Mouse (Mus musculus) erythroblast, embryonic 14.5 days (primary cell): ENCODE data around the gene Tcf7l1. TPM values are rescaled to one million over a fixed set of nuclear protein-coding genes. Genes with fewer than 3 reads are reported as not detected.

Experiments used
- H3K27me3 ChIP-seq: 2 replicates; pipeline ENCODE4 v1.6.1; 2012; ENCODE audit warnings: inconsistent platforms; ENCODE audit not compliant: control insufficient read depth
- H3K36me3 ChIP-seq: 2 replicates; pipeline ENCODE4 v1.6.1; 2012; ENCODE audit warnings: mild to moderate bottlenecking, inconsistent platforms; ENCODE audit not compliant: control insufficient read depth
- H3K4me1 ChIP-seq: 2 replicates; pipeline ENCODE4 v1.6.1; 2012; ENCODE audit warnings: inconsistent platforms; ENCODE audit not compliant: control insufficient read depth
- H3K4me3 ChIP-seq: replicated peaks from 2 replicates; pipeline ENCODE3; 2012; ENCODE audit warnings: moderate library complexity, mild to moderate bottlenecking, inconsistent platforms
- H3K9me3 ChIP-seq: 2 replicates; pipeline ENCODE4 v1.6.1; 2012; ENCODE audit warnings: low read length, inconsistent platforms, mixed read lengths; ENCODE audit not compliant: control insufficient read depth
- GATA1 ChIP-seq: IDR thresholded peaks from 2 replicates; pipeline ENCODE4 v1.6.1; 2012; ENCODE audit warnings: low read length, inconsistent platforms, mixed read lengths
- TAL1 ChIP-seq: IDR thresholded peaks from 3 replicates; pipeline ENCODE4 v1.6.1; 2012; ENCODE audit warnings: low read length, inconsistent platforms, mixed read lengths
- polyA plus RNA-seq: library from polyadenylated mRNA; stranded (reverse); fragments of >175 nt; gene quantifications from 2 replicates; pipeline ENCODE4 v1.2.3, GENCODE M21; 2012

Tcf7l1 gene
- polyA plus RNA-seq, 1 experiment: 0.10 TPM

DNA sequence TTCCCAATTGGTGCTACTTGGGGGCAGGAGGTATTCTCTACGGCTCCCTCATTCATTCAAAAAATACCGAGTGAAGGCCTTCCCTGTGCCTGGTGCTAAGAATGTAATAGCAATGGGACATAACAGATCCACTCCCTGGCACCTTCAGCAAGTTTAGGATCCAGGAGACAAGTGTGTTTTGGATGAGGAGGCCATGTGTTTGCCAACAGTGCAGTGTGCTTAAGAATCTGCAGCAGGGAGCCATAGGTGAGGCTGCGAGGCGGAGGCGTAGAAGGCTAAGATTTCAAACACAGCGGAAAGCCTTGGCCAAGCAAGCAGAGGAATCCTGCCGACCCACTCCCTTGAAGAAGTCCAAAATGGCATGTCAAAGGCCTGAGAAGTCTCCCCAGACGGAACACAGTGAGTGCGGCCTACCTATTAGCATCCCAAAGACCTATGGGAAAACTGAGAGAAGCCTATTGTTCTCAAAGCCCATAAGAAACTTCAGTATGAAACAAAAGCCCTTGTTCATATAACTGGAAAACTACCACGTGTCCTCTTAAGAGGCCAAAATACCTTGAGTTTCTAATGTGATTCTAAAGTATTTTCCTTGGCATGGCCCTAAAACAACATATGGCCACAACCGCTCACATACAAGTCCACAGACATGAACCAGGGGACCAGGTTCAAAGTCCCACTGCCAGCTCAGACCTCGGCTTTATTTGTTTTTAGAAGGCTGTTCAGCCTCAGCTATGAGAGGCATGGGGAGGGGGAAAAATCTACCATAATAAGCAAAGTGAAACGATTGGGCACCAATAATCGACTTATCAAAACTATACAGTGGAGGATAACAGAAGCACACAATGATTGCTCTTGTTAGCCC, 18.9 kb downstream of the Tcf7l1 start:
- no peak for TF ChIP-seq TAL1
- no peak for TF ChIP-seq GATA1
- no peaks in the 10 kb centered on the region; the same call in 1 of the 2 replicates for H3K36me3 ChIP-seq
- no peaks in the 10 kb centered on the region for H3K27me3 ChIP-seq
- no peaks in the 10 kb centered on the region for H3K9me3 ChIP-seq
- H3K4me3 ChIP-seq: no peak overlapping the region
- H3K4me1 ChIP-seq: no peaks in the 10 kb centered on the region

DNA sequence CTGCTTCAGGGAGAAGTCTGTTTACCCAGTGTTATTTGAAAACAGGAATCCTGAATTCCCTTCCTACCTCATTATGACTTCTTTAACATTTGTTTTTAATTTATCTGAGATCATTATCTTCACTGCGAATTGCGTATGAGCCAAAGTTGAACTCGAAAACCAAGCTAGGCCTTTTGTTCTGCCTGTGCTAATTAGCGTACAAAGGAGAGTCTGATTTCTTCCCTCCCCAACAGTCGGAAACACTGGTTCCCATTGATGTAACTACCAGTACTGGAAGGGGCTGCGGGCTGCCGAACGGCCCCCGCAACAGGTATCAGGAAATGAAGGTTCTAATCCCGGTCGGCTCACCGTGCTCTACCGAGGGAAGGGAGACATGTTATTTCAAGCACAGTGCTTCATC, 19.7 kb downstream of the Tcf7l1 start:
- Histone ChIP-seq H3K4me1 (no peaks in the 10 kb centered on the region), H3K4me3 (no peak overlapping the region), H3K36me3 (no peaks in the 10 kb centered on the region; the same call in 1 of the 2 replicates), H3K27me3 (no peaks in the 10 kb centered on the region), H3K9me3 (no peaks in the 10 kb centered on the region)
- TF ChIP-seq TAL1: no peak
- TF ChIP-seq GATA1: no peak

DNA sequence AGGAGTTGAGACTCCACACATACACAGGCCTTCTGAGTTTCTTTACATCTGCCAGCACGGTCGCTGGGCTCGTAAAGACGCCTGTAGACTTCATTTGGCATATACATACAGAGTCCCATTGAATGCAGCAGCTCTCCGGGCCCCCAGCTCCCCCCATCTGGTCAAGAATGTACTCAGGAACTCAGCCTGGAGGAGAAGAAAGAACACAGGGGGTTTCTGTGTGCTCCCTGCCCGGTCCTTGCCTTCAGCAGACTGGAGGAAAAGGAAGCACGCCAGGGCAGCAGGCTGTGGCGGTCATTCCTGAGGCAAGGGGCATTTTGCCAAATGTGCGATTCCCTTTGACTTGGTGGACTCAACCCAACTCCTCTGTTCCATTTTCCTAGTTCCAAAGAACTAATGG, 20.2 kb downstream of the Tcf7l1 start:
- Histone ChIP-seq H3K36me3 (no peaks in the 10 kb centered on the region; the same call in 1 of the 2 replicates), H3K9me3 (no peaks in the 10 kb centered on the region), H3K4me3 (no peak overlapping the region), H3K27me3 (no peaks in the 10 kb centered on the region), H3K4me1 (no peaks in the 10 kb centered on the region)
- TF ChIP-seq GATA1 (no peak), TAL1 (no peak)

DNA sequence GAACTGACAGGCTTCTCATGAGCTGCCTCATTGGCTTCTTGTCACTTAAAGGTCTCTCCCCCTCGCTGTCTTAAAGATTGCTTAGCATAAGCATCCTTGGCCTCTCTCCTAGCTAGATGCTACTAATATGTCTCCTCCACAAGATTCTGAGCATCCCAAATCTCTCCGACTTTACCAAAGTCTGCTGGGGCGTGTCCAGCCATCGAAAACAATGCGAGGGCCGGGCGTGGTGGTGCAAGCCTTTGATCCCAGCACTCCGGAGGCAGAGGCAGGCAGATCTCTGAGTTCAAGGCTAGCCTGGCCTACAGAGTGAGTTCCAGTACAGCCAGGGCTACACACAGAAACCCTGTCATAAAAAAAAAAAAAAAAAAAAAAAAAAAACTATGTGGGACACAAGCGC, 21.0 kb downstream of the Tcf7l1 start:
- H3K36me3 ChIP-seq: no peaks in the 10 kb centered on the region; the same call in 1 of the 2 replicates
- no peak overlapping the region for H3K4me3 ChIP-seq
- H3K27me3 ChIP-seq: no peaks in the 10 kb centered on the region
- TF ChIP-seq GATA1: no peak
- no peak for TF ChIP-seq TAL1
- H3K4me1 ChIP-seq: no peaks in the 10 kb centered on the region
- H3K9me3 ChIP-seq: no peaks in the 10 kb centered on the region

DNA sequence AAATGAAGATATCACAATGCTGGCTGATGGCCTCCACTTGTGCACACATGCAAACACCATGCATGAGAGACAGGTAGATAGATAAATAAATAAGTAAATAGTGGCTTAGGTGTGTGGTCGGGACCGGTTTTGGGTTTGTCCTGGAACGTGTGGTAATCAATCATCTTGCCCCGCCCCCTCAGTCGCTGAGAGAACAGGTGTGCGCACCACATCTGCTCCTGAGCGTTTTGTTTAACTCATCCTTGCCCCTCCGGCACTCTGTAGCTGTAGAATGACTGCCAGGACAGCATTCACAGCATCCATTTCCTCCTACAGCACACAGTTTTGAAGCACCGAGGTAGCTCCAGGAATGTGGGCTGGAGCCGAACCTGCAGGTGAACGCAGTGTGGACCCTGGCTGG, 25.4 kb downstream of the Tcf7l1 start:
- H3K36me3 ChIP-seq: no peaks in the 10 kb centered on the region; the same call in 1 of the 2 replicates
- H3K4me3 ChIP-seq: no peak overlapping the region
- TF ChIP-seq TAL1 (no peak), GATA1 (no peak)
- no peaks in the 10 kb centered on the region for H3K9me3 ChIP-seq
- no peaks in the 10 kb centered on the region for H3K4me1 ChIP-seq
- H3K27me3 ChIP-seq: no peaks in the 10 kb centered on the region

DNA sequence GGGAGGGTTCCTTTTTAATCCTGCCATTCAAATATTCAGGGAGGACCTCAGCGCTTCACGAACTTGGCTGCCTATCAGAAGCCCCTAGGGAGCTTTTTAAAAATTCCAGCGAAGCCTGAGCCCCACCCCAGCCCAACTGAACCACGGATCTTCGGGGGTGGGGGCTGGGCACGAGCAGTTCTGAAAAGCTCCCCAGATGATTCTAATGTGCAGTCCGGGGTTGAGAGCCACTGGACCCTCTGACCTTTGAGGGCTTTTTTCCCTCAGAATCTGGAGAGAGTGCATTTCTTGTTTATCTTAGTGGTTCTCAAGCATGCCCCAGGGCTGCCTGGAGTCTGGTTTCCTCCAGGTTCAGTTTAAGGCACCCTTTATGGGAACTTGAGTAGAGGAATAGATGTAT, 27.4 kb downstream of the Tcf7l1 start:
- TF ChIP-seq TAL1 (no peak), GATA1 (no peak)
- Histone ChIP-seq H3K9me3 (no peaks in the 10 kb centered on the region), H3K36me3 (no peaks in the 10 kb centered on the region; the same call in 1 of the 2 replicates), H3K4me1 (no peaks in the 10 kb centered on the region), H3K27me3 (no peaks in the 10 kb centered on the region), H3K4me3 (no peak overlapping the region)

DNA sequence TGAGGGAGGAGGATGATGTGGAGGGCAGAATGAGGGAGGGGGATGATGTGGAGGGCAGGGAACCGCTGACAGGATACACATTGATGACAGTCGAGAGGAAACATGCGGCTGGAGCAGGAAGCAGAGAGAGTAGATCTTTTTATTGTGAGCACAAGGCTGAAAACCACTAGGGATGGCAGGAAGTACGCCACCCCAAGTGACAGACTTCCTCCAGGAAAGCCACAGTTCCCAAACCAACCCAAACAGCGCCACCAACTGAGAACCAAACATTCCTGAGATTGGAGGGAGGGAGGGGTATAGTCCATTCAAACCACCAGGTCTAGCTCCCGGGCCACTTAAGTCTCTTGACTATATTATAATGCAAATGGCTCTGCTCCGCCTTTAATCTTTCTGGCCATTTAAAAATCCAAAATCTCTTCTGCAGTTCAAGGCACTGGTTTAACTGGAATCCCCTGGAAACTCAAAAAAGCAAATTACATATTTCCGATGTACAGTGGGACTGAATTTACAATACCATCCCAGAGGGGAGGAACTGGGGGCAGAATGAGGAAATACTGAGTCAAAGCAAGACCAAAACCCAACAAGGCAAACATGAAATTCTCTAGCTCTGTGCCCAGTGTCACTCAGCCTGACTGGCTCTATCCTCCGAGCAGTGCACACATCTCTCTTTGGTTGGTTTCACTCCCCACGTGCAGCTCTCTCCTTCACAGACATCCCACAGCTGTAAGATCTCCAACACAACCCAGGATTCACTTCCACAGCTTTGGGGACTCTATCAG, 30.6 kb downstream of the Tcf7l1 start:
- H3K4me1 ChIP-seq: no peaks in the 10 kb centered on the region
- H3K9me3 ChIP-seq: no peaks in the 10 kb centered on the region
- H3K4me3 ChIP-seq: no peak overlapping the region
- no peaks in the 10 kb centered on the region for H3K27me3 ChIP-seq
- H3K36me3 ChIP-seq: no peaks in the 10 kb centered on the region
- no peak for TF ChIP-seq GATA1
- TF ChIP-seq TAL1: no peak

DNA sequence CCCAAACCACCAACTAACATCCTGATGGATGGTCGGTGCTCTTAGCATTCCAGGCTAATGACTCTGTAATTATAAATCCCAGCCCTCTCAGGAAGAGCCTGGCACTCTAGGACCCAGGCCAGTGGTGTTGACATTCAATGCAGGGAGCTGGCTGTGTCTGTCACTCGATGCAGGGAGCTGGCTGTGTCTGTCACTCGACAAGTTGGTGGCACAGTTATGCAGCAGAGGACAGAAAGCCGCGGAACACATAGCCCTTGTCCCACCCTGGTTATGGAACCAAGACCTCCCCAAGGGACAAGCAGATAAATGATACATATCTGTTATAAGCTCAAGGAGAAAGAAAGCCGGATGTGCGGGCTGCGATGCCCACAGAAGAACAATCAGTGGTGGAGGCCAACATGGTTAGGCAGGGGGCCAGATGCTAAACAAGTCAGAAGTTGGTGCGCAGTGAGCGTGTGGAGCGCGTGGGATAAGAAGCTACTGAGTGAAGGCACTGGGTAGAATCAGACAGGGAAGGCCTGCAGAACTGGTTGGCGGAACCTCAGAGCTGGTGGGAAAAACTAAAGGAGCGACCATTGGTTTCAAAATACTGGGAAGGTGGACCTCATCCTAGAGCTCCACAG, 33.7 kb downstream of the Tcf7l1 start:
- no peaks in the 10 kb centered on the region for H3K27me3 ChIP-seq
- H3K9me3 ChIP-seq: no peaks in the 10 kb centered on the region
- no peaks in the 10 kb centered on the region for H3K4me1 ChIP-seq
- no peaks in the 10 kb centered on the region for H3K36me3 ChIP-seq
- H3K4me3 ChIP-seq: no peak overlapping the region
- TF ChIP-seq GATA1 (no peak), TAL1 (no peak)

DNA sequence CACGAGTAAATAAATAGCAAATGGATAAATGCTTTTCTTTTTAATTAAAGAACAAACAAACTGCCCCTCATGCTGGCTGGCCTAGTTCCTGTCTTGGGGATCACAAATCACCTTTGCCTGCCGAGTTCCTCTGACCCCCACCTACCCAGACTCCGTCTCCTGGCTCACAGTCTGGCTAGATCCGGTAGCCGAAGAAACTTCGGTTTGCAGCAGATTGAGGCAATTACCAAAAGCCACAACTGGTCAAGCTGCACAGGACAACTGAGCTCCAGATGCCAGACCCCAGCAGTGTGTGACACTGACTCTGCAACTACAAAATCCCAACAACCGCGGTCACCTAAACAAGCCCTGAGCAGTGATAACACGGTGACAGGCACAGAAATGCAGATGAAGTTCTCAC, 34.8 kb downstream of the Tcf7l1 start:
- Histone ChIP-seq H3K4me3 (no peak overlapping the region), H3K27me3 (no peaks in the 10 kb centered on the region), H3K36me3 (no peaks in the 10 kb centered on the region), H3K4me1 (no peaks in the 10 kb centered on the region), H3K9me3 (no peaks in the 10 kb centered on the region)
- no peak for TF ChIP-seq GATA1
- TF ChIP-seq TAL1: no peak
